Mouse (Mus musculus): Measurements from ENCODE around the gene 9630041A04Rik.

9630041A04Rik gene

DNA sequence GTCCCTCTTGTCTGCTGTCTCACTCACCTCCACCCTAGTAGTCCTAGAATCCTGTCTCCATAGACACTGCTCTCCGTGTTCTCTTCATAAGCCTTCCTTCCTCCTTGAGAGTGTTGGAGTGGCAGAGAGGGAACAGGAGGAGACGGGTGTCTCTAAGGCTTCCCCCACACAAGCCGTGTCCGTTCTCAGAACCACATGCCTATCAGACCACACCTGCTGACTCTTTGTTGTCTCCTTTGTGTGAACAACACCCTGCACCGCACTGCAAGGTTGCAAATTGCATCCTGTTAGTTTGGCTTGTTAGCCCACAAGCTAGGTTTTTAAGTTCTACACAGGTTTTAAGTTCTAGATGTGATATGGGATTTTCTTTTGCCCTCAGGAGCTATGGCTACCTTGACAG, 57.7 kb downstream of the 9630041A04Rik start:
- no peak for DNase-seq (ENCODE audit: low spot score)

DNA sequence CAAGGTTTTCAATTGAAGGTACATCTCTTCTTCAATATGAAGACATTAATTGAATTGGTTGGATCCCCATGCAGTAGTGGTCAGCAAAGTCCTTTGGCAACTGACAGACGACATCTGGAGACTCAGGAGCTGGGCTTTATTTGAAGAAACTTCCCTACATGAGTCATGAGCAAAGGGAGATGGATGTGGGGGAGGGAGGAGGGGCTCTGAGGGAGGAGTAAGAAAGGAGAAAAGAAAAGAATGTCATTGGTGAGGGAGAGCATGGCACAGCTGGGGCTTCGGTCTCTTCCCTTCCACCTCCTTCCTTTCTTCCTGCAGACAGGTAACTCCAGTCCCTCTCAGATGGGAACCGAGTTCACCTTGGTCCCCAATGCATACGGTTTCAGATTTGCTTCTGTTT, 61.2 kb downstream of the 9630041A04Rik start:
- DNase-seq (ENCODE audit: low spot score): no peak

DNA sequence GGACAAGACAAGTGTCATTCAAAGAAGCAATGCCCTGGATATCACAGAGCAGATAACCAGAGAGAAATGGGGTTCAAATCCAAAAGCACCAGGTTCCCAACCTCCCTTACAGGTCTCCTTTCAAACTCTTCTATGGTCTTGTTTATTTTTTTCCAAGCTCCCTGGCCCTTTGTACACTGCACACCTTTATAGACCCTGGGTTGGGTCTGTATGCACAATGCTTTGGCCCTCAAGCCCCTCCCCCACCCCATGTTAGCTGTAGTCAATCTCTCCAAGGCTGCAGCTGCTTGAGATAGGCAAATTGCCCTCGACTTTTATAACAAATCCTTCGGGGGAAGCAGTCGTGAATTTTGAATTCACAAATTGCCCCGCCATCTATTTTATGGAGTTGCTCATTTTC, 63.2 kb downstream of the 9630041A04Rik start:
- DNase-seq (ENCODE audit: low spot score): no peak

GRCm38 (mm10) chr9:101933946-101934573, 72.4 kb downstream of the 9630041A04Rik start:
- no peak for DNase-seq (ENCODE audit: low spot score)

DNA sequence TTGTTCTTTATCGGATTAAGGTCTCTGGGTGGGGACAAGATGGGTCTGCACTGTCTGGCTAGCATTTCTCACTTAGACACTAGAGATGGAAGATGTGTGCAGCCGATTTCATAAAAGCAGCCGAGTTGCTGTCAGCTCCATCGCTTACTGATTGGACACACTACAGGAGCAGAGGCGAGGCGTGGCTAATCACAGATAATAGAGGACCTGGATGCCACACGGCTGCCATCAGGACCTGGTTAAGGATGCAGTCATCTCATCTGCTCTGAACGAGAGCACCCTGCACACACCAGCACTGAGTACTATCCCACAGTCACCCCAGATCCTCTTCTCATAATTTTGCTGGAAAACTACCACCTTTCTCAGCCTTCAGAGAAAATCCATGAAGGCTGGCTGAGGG, 73.2 kb downstream of the 9630041A04Rik start:
- DNase-seq (ENCODE audit: low spot score): no peak

DNA sequence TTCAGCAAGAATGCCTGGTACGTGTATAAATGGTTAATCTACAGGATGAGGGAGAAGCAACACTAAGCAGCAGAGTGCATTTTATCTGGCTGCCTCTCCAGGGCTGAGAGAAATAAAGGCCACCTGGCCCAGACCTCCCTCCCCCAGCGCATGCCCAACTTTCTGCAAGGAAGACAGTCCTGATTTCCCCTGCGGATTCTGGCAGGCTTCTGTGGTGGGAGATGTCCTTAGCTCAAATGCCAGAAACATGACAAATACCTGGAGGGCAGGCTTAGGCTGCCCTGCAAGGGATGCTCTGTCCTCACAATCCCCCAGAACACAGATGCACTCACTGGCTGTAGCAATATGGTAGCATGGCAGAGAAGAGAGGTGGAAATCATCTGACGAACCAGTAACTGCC, 76.4 kb downstream of the 9630041A04Rik start:
- DNase-seq (ENCODE audit: low spot score): no peak

- no peak for DNase-seq (ENCODE audit: low spot score)
Measured at GRCm38 (mm10) chr9:101939006-101939405, 77.4 kb downstream of the 9630041A04Rik start.

GRCm38 (mm10) chr9:101940182-101940581, 78.5 kb downstream of the 9630041A04Rik start:
- DNase-seq (ENCODE audit: low spot score): no peak

- no peak for DNase-seq (ENCODE audit: low spot score)
Measured at GRCm38 (mm10) chr9:101942058-101942669, 80.5 kb downstream of the 9630041A04Rik start.

DNA sequence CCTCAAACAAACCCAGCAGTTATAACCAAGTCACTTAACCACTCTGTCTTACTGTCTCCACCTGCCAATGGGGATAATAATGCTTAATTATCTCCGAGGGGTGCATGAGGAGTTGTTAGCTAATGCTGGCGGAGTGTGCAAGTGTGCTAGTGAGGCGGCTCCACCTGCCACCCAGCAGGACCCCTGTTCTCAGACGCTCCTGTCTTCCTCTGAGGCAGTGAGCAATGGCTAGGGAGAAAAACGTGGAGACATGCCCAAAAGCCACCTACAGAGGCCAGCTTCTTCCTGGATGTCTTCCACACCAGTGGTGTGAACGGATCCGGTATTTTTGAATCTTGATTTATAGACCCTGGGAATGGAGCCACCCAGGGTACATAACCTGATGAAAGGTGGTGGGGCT, 83.7 kb downstream of the 9630041A04Rik start:
- DNase-seq (ENCODE audit: low spot score): no peak

DNA sequence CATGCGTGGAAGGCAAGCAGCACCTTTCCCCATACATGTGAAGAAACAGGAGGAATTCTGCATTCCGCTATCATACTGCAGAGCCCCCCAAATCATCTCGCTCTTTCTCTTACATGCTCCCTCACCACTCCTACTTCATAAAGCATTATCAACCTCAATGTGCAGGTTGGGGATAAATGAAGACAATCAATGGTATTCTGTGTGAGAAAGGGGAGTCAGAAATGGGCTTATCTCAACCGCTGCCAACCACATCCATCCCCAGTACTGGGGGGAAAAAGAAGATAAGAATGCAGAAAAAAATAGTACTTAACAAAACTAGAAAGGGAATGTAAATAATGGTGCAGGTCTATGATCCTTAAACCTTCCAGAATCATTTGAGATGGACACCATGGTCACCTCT, 84.2 kb downstream of the 9630041A04Rik start:
- no peak for DNase-seq (ENCODE audit: low spot score)

DNA sequence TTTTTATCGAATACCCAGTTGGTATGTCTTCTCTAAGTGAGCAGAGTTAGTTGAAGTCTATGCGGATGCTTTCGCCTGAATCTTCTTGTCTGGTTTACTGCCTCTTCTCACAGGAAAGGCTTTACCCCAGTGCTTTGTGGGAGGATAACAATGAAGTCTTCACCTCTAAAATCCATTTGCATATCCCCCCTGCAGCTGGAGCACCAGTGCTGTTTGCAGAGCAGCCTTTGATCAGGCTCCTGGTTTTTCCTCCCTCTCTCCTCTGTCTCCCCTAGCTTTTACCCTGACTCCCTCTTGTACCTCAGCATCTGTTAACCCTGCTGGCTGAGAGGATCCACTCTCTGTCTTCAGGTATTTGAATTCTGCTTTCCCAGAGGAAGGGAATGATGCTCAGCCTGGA, 88.5 kb downstream of the 9630041A04Rik start:
- no peak for DNase-seq (ENCODE audit: low spot score)

DNA sequence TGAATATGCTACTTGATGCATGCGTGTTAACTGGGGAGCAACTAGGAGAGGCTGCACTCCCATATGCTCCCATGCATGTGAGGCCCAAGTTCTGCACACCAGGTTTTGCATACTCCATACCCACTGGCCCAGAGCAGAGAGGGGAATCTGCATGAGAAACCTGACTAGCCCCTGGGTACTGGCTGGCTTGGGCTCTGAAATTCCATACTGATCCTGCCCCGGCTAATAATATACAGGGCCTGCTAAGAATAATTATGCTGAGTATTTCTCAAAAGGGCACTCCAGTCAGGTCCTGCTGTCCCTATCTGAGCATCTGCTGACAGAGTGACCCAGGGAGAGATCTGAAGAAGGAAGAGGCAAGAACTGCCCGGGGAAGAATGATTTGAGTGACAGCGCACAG, 92.9 kb downstream of the 9630041A04Rik start:
- no peak for DNase-seq (ENCODE audit: low spot score)

GRCm38 (mm10) chr9:101956228-101956627, 94.6 kb downstream of the 9630041A04Rik start:
- no peak for DNase-seq (ENCODE audit: low spot score)

GRCm38 (mm10) chr9:101971806-101972205, 110.2 kb downstream of the 9630041A04Rik start:
- no peak for DNase-seq (ENCODE audit: low spot score)

GRCm38 (mm10) chr9:101972314-101972713, 110.7 kb downstream of the 9630041A04Rik start:
- no peak for DNase-seq (ENCODE audit: low spot score)

DNA sequence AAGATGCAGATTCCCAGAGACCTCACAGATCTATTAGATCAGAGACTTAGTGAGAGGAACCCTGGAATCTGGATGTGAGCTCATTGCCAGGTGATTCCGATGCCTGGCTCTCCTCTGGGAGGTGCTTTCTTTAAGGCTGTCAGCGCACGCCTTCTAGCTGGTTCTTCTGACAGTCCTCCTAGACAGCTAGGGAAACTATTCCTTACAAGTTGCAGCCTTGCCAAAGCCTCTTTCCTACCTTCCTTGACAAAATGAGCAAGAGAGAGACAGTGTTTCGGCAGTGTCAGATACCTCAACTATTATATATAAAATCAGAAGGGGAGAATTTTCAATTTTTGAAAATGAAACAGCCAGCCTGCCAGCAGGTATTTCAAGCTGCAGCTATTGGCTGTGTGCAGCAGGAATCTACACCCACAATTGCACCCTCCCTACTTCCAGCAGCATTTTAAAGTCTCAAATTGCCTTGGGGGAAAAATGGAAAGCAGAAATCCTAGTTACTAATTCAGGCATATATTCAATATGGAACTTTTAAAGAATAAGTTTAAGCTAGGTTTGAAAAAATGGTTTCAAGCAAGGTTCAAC, 115.3 kb downstream of the 9630041A04Rik start:
- DNase-seq (ENCODE audit: low spot score): no peak

DNA sequence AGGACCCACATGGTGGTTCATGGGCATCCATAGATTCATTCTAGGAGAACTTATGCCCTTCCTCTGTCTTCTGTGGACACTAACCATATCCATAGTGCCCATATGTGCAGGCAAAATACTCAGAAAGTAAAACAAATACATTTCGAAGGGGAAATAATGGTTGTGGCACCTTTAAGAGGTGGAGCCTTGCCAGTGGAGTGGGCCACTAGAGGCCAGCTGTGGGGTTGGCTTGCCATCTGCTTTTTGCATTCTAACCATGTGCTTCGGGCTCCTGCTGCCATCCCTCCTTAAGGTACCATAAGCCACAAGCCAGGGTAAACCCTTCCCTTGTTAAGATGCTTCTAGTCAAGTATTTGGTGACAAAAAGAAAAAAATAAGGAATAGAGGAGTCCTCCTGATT, 119.5 kb downstream of the 9630041A04Rik start:
- DNase-seq (ENCODE audit: low spot score): no peak

DNA sequence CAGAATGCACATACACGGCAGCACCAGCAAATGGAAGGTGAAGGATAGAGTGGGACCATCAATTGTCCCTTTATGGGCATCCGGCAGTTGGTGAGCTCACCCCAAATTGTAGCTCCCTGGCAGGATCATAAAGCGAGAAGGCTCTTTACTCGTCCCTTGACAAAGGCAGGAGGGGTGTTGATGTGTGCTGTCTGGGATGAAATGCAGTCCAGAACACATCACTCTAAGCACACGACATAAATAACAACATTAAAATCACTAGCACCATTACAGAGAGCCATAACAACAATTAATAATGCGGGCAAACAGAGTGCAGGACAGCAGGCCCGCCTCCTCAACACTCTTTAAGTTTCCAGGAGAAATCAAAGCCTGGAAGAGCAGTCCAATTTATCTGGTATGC, 120.7 kb downstream of the 9630041A04Rik start:
- no peak for DNase-seq (ENCODE audit: low spot score)

DNA sequence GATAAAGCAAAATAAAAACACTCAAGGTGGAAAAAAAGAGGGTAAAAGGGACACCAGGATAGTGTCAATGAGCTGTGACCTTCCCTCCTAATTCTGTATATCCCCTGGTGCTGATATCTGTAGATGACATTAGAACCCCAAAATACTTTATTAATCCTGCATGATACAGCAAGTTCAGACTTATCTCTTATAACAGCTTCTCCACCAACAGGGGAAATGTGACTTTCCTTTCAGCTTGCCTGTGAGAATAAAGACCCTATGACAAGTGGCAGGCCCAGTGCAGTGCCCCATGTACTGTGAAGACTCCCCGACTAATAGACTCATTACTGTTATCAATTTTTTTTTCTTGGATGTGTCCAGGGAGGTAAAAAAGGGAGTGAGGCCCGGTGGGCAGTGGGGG, 125.3 kb downstream of the 9630041A04Rik start:
- no peak for DNase-seq (ENCODE audit: low spot score)

GRCm38 (mm10) chr9:101990032-101990431, 128.4 kb downstream of the 9630041A04Rik start:
- no peak for DNase-seq (ENCODE audit: low spot score)

DNA sequence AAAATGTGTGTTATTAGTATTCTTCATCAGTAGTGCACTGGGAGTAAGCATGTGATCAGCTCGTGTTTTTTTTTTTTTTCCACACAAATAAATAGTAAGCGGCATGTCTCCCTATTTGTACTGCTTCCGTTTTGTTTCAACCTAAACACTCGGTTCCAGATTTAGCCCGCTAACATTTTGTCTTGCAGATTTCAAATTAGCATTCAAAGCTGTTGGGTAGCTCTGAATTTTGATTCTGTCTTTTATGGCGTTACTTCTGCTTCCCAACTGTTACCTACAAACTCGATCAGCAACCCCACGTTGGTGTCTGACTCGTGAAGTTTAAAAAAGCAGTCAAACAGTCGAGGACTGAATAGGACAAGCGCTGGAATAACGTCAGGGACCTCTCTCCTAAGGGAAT, 129.2 kb downstream of the 9630041A04Rik start:
- DNase-seq (ENCODE audit: low spot score): peak; percentile 15
